Mouse (Mus musculus) cerebellum, adult (tissue): Measurements from ENCODE around the gene Gm45717.
A peak's percentile ranks its signal among the peaks of the same experiment; 100 is the strongest.

Experiments used
- ATAC-seq: cut with Nextera tagmentation; 2 replicates; pipeline ENCODE4 v1.9.2; 2017; ENCODE audit warnings: mild to moderate bottlenecking, moderate library complexity, mixed read lengths; ENCODE audit not compliant: insufficient number of reproducible peaks, low FRiP score, low TSS enrichment

Gene Gm45717

DNA sequence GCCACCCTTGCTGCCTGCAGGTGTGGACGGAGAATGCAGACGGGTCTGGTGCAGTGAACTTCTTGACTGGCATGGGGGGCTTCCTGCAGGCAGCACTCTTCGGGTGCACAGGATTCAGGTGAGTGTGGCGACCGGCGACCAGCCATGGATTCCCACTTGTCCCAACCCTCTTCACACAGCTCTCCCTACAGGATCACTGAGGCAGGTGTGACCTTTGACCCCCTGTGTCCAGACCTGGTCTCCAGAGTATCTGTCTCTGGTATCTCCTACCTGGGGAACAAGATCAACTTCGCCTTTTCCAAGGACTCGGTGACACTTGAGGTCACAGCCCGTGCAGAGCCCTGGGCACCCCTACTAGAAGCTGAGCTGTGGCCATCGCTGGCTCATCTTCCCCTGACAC lies 9.4 kb downstream of the Gm45717 start:
- ATAC-seq = no peak

DNA sequence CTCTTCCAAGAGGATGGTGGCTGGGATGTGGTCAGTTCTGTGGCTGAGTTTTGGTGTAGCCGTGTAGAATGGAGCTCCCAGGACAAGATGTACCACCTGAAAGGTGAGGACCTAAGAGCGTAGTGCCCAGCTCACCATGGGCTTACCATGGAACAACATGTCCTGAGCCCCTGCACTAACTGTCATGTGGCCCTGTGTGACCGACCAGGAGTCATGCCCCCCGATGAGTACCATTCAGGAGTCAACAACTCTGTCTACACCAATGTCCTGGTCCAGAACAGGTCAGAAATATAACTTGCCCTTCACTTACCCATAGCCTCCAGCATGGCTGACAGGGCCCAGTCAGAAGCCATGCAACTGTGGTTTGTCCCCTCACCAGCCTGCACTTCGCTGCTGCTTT lies 10.5 kb downstream of the Gm45717 start:
- no peak for ATAC-seq

DNA sequence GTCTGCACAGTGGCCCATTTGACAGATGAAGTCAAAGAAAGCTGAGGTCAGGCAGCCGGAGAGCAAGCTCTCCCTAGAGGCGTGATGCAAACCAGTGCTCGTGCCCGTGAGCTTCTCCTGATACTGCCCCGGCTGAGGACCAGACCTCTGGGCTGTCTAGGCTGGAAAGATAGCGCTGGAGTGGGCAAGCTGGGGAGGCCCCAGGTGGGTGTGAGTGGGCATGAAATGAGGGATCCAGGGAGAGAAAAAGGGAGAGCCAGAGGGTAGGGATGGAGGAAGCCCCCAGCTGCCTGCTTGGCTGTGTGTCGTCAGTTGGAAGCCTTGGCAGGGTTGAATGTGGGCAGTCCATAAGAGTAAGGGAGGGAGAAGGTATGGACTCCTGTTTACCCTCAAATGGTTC lies 11.5 kb downstream of the Gm45717 start:
- no peak for ATAC-seq

DNA sequence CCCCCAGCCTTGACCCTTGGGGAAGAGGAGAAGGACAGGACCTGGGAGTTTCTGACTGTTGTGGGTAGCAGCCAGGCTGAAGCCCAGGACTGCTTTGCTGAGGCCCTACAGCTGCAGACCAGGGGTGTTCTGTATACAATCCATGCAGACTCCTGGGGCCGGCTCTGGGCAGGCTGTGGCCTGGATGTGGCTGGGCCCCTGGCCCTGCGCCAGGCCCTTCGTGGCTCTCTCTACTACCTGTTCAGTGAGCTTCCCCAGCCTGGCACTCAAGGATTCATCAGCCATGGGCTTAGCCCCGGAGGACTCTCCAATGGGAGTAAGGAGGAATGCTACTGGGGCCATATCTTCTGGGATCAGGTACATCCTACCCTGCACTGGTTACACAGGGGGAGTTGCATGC lies 12.4 kb downstream of the Gm45717 start:
- no peak for ATAC-seq

DNA sequence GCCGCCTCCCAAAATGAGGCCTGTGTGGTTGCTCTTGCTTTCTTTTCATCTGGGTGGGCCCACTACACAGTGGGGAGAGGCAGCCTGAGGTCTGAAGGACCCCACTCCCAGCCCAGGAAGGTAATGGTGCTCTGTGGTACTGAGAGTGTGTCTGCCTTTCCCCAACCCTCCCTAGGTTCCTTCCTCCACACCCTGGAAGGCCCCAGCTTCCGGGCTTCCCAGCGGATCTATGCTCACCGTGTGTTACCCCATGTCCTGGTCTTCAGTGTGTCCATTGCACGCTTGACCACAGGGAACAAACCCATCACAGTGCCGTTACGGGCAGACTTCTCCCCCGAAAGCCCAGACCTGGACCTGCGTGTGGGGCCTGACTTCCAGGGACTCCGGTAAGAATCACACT lies 12.9 kb downstream of the Gm45717 start:
- no peak for ATAC-seq

DNA sequence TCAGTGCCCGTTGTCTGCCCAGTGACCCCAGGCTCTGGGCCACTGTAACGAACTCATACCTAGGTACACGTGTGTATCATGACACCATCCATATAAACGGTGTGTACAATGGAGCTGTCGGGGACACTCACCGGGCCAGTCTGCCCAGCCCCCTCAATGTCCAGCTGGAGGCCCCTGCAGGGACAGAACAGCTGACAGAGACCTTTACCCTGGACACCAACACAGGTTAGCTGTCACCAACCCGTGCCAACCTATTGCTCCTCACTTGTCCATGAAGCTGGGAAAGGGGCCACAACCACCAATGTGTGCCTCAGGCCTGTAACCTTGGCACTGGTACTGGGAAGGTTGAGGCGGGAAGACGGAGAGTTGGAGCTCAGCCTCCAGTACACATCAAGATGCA lies 13.4 kb downstream of the Gm45717 start:
- ATAC-seq = no peak

DNA sequence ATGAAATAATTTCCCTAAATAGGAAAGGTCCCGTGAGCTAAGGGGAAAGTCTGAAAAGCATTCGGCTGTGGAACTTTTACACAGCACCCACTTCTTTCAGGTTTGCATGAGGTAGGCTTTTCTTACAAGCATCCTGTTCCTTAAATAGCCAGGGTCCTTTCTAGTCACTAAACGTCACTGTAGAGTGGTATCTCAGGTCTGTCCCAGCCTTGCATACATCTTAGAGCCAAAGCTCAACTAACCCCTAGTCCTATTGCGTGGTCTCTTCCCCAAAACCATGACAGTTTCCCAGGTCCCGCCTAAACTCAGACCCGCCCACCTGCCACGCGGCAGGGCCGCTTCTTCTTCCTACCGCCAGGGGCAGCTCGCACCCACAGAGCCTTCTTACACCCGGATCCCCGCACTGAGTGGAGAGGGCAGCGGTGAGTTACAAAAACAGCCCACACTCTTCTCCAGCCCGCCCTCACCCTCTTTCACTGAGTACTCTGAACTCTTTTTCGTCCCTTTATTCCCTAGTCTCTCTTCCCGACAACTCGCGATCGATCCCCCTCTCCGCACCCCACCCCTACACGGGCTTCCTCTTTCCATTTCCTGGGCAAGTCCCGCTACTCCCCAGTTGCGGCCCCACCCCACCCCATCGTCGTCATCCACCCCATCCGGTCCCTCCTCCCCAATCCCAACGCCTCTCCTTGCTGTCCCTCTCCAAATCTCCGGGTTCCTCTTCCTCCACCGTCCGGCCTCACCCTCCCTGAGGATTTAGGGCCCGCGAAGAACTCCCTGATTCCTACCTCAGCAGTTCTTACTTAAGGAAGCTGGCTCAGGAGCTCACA lies 14.3 kb downstream of the Gm45717 start, which contains the start of gene Pgghg:
Gene Pgghg (plus strand): TSS at position 170 of the 830 bp plus-strand sequence.
- ATAC-seq = peak; percentile 58; the same call in 1 of the 2 replicates

DNA sequence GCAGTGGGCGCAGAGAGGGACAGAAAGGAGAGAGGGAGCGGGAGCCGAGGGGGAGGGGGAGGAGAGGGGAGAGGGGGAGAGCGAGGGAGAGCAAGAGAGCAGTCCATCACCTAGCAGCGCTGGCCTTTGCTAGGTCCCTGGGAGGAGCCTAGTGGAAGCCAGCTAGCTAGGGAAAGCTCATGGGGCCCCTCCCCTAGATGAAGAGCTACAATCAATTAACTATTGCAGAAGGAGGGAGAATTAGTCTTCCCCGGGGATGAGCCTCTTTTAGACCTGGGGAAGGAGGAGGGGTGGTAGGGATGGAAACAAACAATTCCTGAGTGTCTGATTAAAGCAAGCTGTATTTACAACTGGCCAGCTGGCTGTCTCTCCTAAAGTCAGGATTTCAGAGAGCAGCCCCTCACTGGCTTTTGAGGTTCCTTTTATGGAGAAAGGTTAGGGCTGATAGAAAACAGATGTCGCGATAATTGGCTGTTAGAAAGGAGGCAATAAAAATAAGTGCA lies 16.0 kb downstream of the Gm45717 start:
- no peak for ATAC-seq

DNA sequence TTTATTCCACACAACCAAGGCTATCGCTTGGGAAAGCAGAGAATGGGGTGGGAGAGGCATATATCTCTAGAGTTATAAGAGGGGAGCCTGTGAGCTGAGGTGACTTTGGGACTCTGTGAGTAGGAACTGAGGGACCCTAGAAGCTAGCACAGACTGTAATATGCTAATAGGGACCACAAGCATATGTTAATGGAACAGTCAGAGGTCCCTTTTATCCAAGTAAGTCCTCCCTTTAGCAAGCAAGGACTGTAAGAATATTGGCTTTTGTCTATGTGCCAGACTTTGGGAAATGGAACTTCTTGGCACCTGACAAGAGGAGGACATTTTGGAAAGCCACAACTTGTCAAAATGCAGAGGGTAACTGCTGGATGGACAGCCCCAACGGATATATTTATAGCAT lies 16.8 kb downstream of the Gm45717 start:
- no peak for ATAC-seq

DNA sequence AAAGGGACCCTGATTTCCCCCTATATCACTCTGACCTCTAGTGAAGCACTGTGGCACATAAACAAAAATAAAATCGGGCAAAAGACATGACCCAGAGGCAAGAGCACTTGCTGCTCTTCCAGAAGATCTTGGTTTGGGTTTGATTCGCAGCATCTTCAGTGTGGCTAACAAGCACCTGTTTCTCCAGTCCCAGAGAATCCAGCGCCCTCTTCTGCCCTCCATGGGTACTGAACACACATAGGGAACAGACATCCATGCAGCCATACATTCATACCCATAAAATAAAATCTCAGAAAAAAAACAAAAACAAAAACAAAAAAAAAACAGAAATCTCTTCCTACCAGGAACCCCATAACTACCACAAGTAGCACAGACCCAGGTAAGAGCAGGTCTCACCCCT lies 17.3 kb downstream of the Gm45717 start:
- ATAC-seq = no peak

DNA sequence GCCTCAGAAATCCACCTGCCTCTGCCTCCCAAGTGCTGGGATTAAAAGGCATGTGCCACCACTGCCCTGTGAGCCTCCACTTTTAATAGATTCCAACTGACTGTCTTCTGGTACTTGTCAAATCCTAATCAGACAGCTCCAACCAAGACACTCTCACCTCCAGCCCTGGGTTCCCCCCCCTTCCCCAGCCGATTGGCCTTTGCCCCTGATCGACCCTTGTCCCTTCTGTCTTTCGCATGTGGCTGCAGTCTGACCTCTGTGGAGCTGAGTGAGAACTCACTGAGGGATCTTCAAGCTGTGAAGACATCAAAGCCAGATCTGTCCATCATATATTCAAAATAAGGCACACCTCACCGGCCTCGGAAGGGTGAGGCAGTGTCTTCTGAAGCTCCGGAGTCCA lies 28.6 kb downstream of the Gm45717 start:
- no peak for ATAC-seq

DNA sequence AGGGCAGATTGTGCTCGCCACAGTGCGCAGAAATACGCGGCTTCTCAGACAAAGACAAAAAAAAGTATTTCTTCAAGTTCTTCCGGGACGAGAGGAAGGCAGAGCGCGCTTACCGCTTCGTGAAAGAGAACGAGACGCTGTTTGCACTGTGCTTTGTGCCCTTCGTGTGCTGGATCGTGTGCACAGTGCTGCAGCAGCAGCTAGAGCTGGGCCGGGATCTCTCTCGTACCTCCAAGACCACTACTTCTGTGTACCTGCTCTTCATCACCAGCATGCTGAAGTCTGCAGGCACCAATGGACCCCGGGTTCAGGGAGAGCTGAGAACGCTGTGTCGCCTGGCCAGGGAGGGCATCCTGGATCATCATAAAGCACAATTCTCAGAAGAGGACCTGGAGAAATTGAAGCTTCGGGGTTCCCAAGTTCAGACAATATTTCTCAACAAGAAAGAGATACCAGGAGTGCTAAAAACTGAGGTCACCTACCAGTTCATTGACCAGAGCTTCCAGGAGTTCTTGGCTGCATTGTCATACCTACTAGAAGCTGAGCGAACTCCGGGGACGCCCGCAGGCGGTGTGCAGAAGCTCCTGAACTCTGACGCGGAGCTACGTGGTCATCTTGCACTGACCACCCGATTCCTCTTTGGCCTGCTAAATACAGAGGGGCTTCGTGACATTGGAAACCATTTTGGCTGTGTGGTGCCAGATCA lies 32.5 kb downstream of the Gm45717 start:
- ATAC-seq = no peak

DNA sequence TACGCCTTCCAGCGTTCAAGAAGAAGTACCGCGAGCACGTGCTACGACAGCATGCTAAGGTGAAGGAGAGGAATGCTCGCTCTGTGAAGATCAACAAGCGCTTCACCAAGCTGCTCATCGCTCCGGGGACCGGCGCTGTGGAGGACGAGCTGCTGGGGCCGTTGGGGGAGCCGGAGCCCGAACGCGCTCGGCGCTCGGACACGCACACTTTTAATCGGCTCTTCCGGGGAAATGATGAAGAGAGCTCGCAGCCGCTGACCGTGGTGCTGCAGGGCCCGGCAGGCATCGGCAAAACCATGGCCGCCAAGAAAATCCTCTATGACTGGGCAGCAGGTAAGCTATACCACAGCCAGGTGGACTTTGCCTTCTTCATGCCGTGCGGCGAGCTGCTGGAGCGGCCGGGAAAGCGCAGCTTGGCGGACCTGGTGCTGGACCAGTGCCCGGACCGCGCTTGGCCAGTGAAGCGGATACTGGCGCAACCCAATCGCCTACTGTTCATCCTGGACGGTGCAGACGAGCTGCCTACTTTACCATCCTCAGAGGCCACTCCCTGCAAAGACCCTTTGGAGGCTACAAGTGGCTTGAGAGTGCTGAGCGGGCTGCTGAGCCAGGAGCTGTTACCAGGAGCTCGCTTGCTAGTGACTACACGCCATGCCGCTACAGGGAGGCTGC lies 33.2 kb downstream of the Gm45717 start:
- ATAC-seq = peak; percentile 68; the same call in 1 of the 2 replicates

DNA sequence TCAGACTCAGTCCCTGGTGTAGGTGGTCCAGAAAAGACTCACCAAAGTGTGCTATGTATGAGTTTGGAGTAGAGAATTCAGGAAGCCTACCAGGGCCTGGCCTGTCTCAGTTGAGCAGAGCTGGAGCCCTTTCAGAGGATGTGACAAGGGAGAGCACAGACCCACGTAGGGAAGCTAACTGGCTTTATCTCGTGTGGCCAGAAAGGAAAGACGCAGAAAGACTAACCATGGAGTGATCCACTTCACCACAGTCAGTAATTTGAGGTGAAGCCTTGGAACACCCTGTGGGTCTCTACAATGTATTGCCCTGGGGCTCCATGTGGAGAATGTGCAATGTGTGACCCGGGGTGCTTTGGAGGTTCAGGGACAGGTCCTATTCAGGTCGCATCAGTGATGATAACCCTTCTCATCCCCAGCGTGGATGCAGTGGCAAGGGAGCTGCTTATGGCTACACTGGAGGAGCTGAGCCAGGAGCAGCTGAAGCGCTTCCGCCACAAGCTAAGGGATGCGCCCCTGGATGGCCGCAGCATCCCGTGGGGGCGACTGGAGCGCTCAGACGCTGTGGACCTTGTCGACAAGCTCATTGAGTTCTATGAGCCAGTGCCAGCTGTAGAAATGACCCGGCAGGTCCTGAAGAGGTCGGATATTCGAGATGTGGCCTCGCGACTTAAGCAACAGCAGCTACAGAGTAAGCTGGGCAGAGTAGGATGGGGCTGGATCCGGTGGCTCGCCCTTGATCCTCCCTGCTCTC lies 34.3 kb downstream of the Gm45717 start:
- no peak for ATAC-seq

DNA sequence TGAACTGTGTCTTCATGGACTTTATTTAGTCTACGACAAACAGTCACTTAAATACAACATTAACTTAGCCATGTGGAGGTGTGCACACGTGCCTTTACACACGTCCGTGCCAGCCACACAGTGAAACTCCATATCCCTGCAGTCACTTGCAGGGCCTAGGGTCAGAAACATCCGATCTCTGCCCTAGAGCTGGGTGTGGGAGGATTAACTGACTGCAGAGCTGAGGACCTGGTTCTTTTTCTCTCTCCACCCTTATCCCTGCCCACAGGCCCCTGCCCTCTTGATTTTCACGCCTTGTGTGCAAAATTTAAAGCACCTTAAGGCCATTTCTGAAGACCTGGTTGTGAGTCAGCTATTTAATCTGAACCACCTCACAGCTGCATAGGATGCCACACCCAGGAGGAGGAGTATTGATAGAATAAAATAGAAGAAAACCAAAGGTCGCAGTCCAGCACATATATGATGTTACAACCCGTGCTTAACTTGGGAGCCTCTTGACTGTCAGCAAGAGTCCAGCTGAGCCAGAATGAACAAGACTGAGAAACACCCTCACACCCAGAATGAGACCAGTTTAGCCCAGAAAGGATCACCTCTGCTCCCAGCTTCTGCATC lies 35.2 kb downstream of the Gm45717 start, which contains the start of gene Nlrp6:
Gene Nlrp6 (plus strand): TSS at position 485 of the 612 bp plus-strand sequence.
- ATAC-seq = no peak

DNA sequence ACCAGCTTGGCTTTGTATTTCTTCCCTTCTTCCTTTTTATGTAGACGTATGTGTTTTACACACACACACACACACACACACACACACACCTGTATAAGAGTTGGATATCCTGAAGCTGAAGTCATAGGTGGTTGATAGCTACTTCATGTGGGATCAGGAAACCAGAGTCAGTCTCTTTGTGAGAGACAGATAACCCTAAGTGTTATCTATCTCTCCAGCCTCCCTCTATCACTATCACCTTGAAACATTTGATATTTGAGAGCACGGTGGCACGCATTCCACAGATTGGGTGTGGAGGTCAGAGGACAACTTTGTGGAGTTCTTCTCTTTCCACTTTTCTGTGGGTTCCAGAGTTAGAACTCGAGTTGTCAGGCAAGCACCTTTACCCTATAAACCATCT lies 35.8 kb downstream of the Gm45717 start:
- no peak for ATAC-seq

DNA sequence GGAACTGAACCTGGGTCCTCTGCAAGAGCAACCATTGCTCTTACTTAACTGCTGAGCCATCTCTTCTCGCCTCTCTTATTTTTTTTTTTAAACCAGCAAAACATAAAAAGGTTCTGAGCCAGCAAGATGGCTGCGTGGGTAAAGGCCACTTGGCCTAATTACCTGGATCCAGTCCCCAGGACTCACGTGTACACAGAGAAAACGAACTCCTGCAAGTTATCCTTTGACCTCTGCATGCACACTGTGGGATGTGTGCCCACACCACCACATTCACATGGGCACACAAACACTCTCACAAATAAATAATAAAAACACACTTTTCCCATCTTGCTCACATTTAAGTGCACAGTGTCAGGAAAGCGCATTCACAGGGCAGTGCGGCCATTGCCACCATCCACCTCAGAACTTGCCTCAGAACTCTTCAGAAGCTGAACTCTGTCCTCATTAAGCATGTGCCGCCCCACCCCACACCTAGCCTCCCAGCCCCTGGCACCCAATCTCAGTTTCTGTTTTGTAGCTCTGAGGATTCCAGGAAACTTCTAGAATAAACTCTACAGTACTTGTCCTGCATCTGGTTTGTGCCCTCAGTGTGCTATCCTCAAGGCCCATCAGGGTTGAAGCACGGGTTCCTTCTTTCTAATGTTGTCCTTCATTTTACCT lies 41.6 kb downstream of the Gm45717 start:
- ATAC-seq = no peak

DNA sequence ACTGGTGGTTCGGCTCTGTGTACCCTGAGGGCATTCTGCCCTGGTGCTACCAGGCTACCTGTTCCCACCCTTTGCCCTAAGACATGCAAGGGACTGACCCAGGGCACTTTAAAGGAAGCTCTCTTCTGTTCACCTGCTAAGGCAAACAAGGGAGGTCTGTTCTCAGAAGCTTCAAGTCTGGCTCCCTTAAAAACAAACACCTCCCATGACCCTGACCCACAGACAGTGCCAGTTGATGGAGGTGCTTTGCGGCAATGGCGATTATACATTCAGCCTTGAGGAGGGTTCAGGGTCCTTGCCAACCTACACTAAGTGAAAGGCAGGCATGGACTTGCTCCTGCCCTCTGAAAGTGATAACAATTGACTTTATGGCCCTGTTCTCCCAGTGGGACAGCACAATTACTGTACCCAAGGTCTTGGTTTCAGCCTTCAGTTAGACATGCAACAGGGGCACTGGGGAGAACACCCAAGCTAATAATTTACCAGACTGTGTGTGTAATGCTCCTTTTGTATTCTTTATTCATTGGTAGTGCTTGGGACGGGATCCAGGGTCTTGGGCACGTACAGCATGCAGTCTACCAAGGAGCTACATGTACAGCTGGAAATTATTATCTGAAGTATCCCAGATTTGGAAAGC lies 42.8 kb downstream of the Gm45717 start:
- ATAC-seq = no peak

DNA sequence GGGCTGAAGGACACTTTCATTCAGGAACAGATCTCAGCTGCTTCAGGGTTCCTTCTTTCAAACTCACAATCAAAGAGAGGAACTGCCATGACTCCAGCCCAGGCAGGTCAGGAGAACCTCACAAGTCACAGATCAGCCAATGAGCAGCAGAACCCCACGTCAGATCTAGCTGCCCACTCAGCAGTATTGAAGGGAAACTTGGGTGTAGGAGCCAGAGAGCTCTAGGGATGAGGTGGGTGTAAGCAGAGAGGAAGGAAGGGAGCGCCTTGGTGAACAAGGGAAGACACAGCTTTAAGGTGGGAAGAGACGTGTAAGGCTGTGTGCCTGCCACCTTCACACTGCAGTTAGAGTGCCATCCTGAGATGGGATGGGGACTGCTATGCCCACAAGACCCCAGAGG lies 43.4 kb downstream of the Gm45717 start:
- ATAC-seq = no peak
